Mouse (Mus musculus) left cerebral cortex, adult 8-10 months (tissue): ENCODE results near the gene Dzip1l. TPM values are rescaled to one million over a fixed set of nuclear protein-coding genes. Genes with fewer than 3 reads are reported as not detected.

Experiments
- DNase-seq, 2 experiments: peaks; one replicate each; pipeline ENCODE4 v3.0.0; 2022; ENCODE audit warnings: low spot score in 2 of 2
- total RNA-seq, 4 experiments: library from RNA; stranded (reverse); gene quantifications; 2 replicates each; pipeline ENCODE4 v1.2.4; 2022

Gene Dzip1l
- total RNA-seq, 4 experiments from 2014 or later = 24.2 to 26.2 (median 25.5) TPM

GRCm38 (mm10) chr9:99660756-99661155 is 31.5 kb downstream of the Dzip1l start:
- no peak for DNase-seq

- DNase-seq = no peak
Observed at GRCm38 (mm10) chr9:99661606-99662166, 32.4 kb downstream of the Dzip1l start.

- peak; percentile 51 to 66 for DNase-seq
Observed at GRCm38 (mm10) chr9:99662406-99662805, 33.1 kb downstream of the Dzip1l start.

- no peak for DNase-seq
Observed at GRCm38 (mm10) chr9:99662887-99663286, 33.6 kb downstream of the Dzip1l start.

GRCm38 (mm10) chr9:99667596-99667995 is 38.3 kb downstream of the Dzip1l start:
- DNase-seq = no peak

GRCm38 (mm10) chr9:99671603-99672002 is 42.3 kb downstream of the Dzip1l start:
- no peak for DNase-seq

GRCm38 (mm10) chr9:99675714-99676113 is 46.4 kb downstream of the Dzip1l start:
- no peak for DNase-seq

- DNase-seq = peak in 1 of 2 experiments; percentile 43
Observed at GRCm38 (mm10) chr9:99681980-99682570, 52.8 kb downstream of the Dzip1l start.

GRCm38 (mm10) chr9:99685061-99685521 is 55.8 kb downstream of the Dzip1l start:
- DNase-seq = no peak

- DNase-seq = no peak
Observed at GRCm38 (mm10) chr9:99685536-99686231, 56.4 kb downstream of the Dzip1l start.

- no peak for DNase-seq
Observed at GRCm38 (mm10) chr9:99689796-99690195, 60.5 kb downstream of the Dzip1l start.

GRCm38 (mm10) chr9:99690386-99690785 is 61.1 kb downstream of the Dzip1l start:
- no peak for DNase-seq

- no peak for DNase-seq
Observed at GRCm38 (mm10) chr9:99694961-99695360, 65.7 kb downstream of the Dzip1l start.

- DNase-seq = no peak
Observed at GRCm38 (mm10) chr9:99699752-99700389, 70.6 kb downstream of the Dzip1l start.

GRCm38 (mm10) chr9:99701187-99701586 is 71.9 kb downstream of the Dzip1l start:
- no peak for DNase-seq

GRCm38 (mm10) chr9:99702215-99702614 is 72.9 kb downstream of the Dzip1l start:
- no peak for DNase-seq

GRCm38 (mm10) chr9:99703711-99704110 is 74.4 kb downstream of the Dzip1l start:
- no peak for DNase-seq

GRCm38 (mm10) chr9:99706264-99706663 is 77.0 kb downstream of the Dzip1l start:
- DNase-seq = no peak

GRCm38 (mm10) chr9:99707425-99708126 is 78.3 kb downstream of the Dzip1l start:
- no peak for DNase-seq

GRCm38 (mm10) chr9:99709588-99710248 is 80.4 kb downstream of the Dzip1l start:
- no peak for DNase-seq

GRCm38 (mm10) chr9:99710297-99710696 is 81.0 kb downstream of the Dzip1l start:
- no peak for DNase-seq
